Mouse (Mus musculus) right cerebral cortex, adult 18-20 months (tissue): ENCODE results near the gene Cda.
"Not testable (repeated sequence)": the region's sequence is repeated elsewhere in the genome, so short reads cannot be mapped to it uniquely, and the experiment has no call there.

ENCODE experiments used
- DNase-seq: peaks from one replicate; pipeline ENCODE4 v3.0.0; 2022; ENCODE audit warnings: mixed read lengths

Gene Cda

DNA sequence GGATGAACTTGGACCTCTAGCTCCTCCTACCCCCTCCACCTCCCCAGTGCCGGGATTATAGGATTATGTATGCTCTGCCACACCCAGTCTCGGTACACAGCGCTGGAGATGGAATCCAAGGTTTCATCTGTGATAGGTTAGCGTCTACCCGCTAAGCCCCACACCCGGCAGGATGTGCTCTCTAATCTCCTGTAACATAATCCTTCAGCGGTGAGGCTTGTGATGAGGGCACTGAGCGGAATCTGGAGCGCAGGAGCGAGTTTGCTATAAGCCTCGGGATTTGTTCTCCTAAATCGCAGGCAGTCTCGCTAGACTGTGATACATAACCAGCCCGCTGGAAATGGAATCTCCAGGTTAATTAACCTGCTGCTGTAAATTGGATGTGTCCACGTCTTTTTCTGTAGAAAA is 37.5 kb downstream of the Cda start:
- DNase-seq, result no peak

- no peak for DNase-seq
These were observed 39.8 kb downstream of the Cda start for GRCm38 (mm10) chr4:138327891-138328470.

DNA sequence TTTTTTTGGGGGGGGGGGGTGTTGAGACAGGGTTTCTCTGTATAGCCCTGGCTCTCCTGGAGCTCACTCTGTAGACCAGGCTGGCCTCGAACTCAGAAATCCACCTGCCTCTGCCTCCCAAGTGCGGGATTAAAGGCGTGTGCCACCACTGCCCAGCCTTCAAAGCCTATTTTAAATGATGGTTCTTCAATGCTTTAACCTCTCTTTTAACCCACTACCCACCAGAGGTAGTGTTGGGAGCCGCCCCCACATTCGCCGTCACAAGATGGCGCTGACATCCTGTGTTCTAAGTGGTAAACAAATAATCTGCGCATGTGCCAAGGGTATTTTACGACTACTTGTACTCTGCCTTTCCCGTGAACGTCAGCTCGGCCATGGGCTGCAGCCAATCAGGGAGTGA is 40.6 kb downstream of the Cda start:
- not testable (repeated sequence) for DNase-seq

DNA sequence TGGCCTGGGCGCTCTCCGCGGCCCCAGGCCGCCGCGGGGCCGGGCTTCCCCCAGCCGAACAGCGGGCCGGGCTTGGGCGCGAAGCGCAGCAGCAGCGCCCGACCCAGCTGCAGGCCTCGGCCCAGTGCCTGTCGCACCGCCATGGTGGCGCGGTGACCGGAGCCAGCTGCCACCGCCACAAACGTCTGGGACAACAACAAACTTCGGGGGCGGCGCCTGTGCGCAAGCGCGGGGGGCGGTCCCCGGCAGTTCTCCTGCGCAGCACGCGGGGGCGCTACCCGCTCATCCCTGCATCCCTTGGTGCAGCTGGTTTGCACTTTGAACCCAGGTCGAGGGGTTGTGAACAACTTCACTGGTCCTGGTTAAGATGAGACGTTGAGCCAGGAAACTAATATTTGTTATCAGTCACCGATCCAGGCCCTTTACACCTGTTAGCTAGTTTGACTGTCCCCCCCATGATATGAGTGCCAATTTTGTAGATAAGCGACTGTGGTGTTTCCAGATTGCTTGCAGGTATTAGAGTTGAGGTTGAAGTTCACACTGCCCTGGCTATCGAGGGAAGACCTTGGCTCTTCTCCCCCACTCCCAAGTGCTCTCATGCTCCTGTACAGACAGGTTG is 41.6 kb downstream of the Cda start, which contains the start of gene Pink1:
Gene Pink1 (minus strand): TSS at position 231 of the 619 bp plus-strand sequence.
- peak; percentile 92 for DNase-seq

DNA sequence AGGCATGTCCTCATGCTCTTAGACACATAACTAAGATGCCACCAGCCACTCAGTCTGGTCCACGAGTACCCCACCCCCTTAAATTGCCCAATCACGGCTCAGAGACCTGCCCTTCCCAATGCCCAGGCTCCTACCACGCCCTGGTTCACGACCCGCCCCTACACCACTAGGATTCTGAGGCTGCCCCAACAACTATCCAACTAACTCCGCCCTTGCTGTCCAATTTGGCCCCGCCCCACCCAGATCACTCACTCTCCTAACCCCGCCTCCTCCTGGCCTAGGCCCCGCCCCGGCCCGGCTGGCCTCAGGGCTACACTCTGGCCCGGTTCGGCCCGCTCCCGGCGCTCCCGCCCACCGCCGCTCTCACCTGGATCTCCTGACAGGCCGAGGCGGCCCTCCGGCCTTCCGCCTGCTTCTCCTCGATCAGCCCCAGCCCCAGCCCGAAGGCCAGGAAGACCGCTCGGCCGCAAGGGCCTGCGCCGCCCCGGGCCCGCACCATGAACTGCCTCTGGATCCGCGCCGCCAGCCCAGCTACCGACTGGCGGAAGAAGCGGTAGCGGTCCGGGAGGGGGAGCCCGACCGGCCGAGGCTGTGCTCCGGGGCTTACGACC is 42.2 kb downstream of the Cda start:
- DNase-seq, result peak; percentile 95

DNA sequence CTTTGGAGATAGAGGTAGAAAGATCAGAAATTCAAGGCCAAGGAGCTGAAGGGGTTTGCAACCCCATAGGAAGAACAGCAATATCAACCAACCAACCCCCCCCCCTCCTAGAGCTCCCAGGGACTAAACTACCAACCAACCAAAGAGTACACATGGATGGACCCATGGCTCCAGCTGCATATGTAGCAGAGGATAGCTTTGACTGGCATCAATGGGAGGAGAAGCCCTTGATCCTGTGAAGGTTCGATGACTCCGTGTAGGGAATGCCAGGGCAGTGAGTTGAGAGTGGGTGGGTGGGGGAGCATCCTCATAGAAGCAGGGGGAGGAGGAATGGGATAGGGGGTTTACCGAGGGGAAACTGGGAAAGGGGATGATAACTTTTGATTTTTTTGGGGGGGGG is 43.3 kb downstream of the Cda start:
- no peak for DNase-seq

- DNase-seq, result no peak
These were observed 44.0 kb downstream of the Cda start for GRCm38 (mm10) chr4:138323753-138324152.

- no peak for DNase-seq
These were observed 45.1 kb downstream of the Cda start for GRCm38 (mm10) chr4:138322692-138323091.

GRCm38 (mm10) chr4:138321488-138321887 is 46.3 kb downstream of the Cda start:
- no peak for DNase-seq

DNA sequence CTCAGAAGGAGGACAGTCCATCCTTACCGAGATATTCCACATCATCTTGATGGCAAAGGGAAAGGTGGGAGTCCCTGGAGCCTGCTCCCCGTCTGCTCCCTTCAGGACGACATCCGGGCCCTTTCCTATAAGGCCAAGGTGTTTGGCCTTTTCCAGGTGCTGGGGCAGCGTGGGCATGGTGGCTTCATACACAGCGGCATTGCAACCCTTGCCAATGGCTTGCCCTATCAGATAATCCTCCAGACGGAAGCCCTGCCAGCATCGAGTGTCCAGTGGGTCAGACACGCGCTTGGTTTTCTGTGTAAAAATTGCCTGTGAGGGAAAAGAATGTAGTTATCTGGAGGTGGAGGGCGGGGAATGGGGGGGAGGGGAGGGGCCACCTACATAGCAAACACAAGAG is 47.1 kb downstream of the Cda start:
- no peak for DNase-seq

- DNase-seq, result peak; percentile 83
These were observed 48.3 kb downstream of the Cda start for GRCm38 (mm10) chr4:138319508-138319907.

DNA sequence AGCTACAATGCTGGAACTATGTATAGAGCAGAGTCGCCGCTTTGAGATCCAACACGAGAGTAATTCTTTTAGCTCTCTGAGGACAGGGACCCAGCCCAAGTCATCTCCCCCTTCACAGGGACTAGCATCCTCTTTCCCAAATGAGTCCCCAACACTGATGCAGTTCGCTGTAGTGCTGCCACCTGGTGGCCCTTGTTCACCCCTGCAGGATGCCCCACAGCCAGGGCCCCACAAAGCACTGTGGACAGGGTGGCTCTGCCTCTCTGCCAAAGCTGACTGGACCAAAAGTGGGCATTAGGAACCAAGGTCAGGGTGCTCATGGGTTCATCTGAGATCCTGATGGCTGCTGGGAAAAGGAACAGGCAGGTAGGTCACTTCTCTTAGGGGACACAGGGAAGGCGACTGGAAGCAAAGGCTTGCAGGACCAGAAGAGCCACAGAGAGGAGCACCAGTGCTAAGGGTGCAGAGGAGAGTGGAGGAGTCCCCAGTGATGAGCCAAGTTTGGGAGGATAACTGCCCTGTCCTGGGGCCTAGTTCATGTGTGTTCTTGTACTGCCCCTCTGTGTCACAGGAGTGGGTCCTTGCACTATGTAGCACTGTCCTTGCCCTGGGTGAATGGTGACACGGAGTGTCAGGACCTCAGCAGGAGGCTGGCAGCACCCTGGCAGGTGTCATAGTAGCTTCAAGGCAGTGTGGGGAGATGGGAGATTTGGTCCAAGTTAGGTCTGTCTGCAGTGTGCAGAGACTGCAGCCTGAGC is 49.1 kb downstream of the Cda start:
- peak; percentile 61 for DNase-seq

- DNase-seq, result no peak
These were observed 51.4 kb downstream of the Cda start for GRCm38 (mm10) chr4:138316369-138316768.

DNA sequence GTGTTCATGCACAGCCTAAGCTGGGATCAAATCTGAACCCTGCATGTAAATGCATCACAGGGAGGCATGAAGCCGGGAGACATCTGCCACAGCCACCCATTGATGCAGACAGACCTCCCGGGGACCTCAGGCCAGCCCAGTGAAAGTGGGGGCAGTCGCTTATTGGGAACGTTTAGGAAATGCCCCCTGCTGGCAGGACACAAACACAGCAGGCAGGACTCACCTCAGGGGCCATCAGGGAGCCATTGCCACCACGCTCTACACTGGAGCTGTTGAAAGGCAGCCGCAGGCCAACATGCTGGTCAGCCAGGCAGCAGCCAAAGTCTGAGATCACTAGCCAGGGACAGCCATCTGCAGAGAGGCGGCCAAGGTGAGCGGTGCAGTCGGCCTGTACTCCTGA is 52.0 kb downstream of the Cda start:
- no peak for DNase-seq

GRCm38 (mm10) chr4:138313795-138314194 is 54.0 kb downstream of the Cda start:
- DNase-seq, result no peak

DNA sequence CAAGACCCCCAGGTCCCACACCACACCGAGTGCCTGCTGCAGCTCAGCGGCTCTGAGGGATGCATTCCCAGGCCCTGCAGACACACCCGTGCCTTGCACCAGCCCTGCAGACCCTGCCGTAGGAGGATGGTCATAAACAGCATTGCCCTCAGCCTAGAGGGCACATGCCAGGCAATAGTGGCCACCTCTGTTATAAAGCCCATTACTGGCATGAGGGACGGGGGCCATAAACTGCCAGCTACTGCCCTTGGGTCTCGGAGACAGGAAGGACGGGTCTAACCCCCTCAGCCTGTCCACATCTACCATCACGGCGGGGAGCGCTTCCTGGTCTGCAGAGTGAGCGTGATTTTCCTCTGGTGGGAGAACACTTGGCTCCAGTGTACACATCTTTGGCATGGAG is 54.8 kb downstream of the Cda start:
- DNase-seq, result no peak

- no peak for DNase-seq
These were observed 55.7 kb downstream of the Cda start for GRCm38 (mm10) chr4:138312105-138312504.

- no peak for DNase-seq
These were observed 56.2 kb downstream of the Cda start for GRCm38 (mm10) chr4:138311595-138311994.

DNA sequence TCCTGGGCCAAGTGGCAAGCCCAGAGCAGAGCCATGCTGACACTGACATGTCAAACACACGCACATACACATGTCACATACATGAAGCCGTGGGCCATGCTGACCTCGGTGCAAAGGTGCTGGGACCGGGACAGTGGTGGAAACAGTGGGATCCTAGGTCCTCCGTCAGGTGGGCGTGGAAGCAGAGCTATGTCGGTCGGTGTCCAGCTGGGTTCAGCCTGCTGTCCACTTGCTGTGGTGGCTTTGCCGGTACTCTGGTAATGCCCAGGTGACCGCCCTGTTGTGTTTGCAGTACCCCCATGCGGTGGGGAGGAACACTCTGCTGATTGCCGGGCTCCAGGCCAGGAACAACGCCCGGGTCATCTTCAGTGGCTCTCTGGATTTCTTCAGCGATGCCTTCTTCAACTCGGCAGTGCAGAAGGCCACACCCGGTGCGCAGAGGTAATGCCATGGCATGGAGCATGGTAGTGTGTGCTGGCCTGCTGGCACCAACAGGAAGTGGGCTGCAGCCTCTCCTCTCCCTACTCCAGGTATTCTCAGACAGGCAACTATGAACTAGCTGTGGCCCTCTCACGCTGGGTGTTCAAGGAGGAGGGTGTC is 57.4 kb downstream of the Cda start:
- DNase-seq, result no peak

GRCm38 (mm10) chr4:138307739-138308138 is 60.1 kb downstream of the Cda start:
- no peak for DNase-seq

GRCm38 (mm10) chr4:138307025-138307424 is 60.8 kb downstream of the Cda start:
- DNase-seq, result no peak

DNA sequence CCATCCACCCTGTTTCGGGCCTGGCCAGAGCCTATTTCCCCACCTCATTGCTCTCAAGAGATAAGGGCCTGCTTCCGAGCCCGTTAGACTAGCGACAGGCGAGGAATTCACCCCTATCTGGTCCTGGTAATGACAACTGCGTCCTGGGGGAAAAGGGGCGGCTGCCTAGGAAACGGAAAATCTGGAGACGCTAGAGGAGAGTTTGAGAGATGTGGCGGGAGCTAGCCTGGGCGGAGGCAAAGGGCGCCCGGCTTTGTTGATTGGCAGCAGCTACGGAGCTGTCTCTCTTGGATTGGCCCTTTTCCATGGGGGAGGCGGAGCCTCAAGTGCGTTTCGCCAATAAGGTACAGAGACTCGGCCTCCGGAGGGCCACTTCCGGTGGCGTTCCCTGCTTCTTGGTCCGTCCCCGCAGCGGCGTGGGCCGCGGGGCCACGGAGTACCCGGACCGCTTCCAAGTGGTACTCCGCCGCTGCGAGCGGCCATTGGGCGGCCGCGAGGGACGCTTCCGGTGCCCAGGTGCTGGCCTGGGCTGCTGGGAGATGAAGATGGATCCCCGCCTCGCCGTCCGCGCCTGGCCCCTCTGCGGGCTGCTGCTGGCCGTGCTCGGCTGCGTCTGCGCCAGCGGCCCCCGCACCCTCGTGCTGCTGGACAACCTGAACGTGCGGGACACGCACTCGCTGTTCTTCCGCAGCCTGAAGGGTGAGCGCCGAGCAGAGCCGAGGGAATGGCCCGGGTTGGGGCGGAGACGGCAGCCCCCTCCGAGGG is 63.3 kb downstream of the Cda start, which contains the start of gene Ddost:
Gene Ddost (plus strand): TSS at position 391 of the 765 bp plus-strand sequence.
- DNase-seq, result peak; percentile 99
